Mouse (Mus musculus) retina, postnatal 1 day (tissue): Measurements from ENCODE around the gene Gabbr1.
"Not testable (repeated sequence)": the region's sequence is repeated elsewhere in the genome, so short reads cannot be mapped to it uniquely, and the experiment has no call there.

Experiments used
- DNase-seq: peaks from one replicate; pipeline ENCODE4 v3.0.0-alpha.2; 2012

Gabbr1 gene

GRCm38 (mm10) chr17:37045611-37046311 lies at the start of gene Gabbr1:
TSS of gene Gabbr1 (plus strand) at chr17:37045966.
- DNase-seq: peak; percentile 93

GRCm38 (mm10) chr17:36997033-36997735 lies 48.6 kb upstream of the Gabbr1 start:
- peak; percentile 88 for DNase-seq

GRCm38 (mm10) chr17:36998477-36998876 lies 47.3 kb upstream of the Gabbr1 start:
- no peak for DNase-seq

- no peak for DNase-seq
These were observed 44.9 kb upstream of the Gabbr1 start, which contains the start of gene Zfp57 for GRCm38 (mm10) chr17:37000863-37001262. TSS of gene Zfp57 (plus strand) at chr17:37001163.

DNA sequence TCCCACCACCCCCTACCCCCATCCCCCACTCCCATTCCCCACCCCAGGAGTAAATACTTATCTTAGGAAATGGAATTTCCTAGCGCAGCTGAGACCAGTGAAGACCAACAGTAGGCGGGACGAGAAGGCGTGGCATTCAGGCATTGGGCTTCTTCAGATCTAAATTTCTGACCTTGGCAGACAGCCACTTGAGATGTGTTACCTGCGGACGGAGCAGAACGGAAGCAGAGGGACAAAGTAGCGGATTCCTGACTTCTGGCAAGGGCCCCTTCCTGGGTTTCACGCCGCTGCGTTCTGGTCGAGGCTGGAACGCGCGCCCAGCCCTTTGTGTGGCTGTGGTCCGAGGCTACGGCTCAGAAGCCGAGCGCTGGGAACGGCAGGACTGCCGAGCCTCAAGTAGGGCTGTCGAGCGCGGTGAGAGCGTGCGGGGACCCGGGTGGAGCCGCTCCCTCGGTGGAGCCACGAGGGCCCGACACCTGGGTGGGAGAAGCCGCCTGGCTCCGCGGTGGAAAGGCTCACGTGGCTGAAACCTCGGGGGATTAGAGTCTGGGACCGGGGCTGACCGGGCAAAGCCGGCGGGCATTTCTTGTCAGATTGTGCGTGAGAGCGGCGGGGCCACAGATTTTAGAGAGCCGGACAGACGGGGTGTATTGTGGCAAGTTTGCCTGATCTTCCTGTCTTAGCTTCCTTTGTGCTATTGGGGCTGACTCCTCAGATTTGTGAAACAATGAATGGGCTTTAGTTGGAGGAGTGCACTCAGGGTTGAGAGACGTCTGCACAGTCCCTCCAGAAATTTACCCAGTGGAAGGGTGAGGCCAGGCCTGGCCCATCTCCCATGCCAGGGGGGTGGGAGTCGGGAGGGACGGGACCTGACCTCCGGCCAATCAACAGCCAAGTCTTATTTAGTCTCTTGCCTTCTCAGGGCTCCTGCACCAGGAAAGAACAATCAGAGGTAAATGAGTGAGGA lies 43.1 kb upstream of the Gabbr1 start:
- DNase-seq: peak; percentile 76

- DNase-seq: no peak
These were observed 42.4 kb upstream of the Gabbr1 start for GRCm38 (mm10) chr17:37003366-37003765.

- no peak for DNase-seq
These were observed 37.6 kb upstream of the Gabbr1 start for GRCm38 (mm10) chr17:37008161-37008560.

- no peak for DNase-seq
These were observed 36.2 kb upstream of the Gabbr1 start for GRCm38 (mm10) chr17:37009460-37010042.

GRCm38 (mm10) chr17:37011719-37012118 lies 34.0 kb upstream of the Gabbr1 start:
- DNase-seq: no peak

GRCm38 (mm10) chr17:37012141-37012540 lies 33.6 kb upstream of the Gabbr1 start:
- no peak for DNase-seq

- DNase-seq: no peak
These were observed 29.4 kb upstream of the Gabbr1 start for GRCm38 (mm10) chr17:37016333-37016732.

DNA sequence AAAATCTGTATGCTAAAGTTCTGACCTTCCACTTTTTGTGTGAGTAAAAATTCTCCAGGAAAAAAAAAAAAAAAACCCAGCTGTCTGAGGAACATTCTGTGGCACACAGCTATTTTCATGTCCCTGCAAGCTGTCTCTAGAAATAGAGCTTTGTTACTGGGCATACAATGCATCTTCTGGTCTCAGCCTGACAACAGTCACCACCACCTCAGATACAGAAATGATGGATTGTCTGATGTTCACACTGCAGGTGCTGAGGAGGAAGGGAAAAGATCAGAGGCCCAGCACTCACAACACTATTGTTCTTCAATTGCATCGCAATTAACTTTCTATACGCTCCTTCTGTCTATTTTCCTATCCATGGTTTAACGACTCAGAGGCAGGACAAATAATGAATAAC lies 27.4 kb upstream of the Gabbr1 start:
- DNase-seq: no peak

GRCm38 (mm10) chr17:37019242-37019641 lies 26.5 kb upstream of the Gabbr1 start:
- not testable (repeated sequence) for DNase-seq

DNA sequence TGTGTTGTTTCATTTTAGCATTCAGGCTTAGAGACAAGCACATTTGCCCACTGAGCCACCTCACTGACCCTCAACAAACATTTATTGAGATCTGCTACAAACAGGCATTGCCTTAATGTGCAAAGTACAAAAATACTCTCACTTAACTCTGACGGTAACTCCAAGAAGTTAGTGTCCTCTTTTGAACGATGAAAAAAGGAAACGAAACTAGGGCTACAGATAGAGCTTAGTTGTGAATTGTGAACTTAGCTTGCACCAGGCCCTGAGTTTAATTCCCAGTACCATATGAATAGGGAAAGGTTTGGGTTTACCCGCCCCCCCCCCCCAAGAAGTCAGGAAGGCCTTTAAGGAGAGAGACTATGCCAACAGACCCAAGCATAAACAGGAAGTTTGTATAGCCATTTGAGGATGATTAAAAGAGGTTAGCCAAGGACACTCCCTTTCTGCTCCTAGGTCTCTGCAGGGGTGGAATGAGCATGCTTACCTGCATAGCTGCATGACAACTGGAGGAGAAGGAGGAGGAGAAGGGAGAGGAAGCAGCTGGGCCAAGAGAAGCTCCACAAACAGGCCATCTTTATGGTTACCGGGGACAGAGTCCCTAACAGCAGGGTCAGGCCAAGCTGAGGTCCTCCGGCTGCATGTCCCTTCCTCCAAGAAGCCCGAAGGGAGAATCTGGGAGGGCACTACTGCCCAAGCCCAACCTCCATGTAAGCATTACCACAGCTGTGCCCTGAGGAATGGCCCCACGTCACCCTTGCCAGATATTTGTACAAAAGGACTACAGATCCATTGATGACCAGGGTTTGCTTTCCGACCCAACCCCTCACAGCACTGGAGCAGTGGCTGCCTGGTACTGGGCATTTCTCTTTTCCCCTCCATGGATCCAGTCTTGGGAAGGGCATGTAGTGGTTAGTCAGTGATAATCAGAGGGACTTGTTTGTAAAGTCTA lies 22.9 kb upstream of the Gabbr1 start, which contains the start of gene Mog:
Mog (minus strand) TSS at position 771 of the 949 bp plus-strand sequence.
- no peak for DNase-seq

DNA sequence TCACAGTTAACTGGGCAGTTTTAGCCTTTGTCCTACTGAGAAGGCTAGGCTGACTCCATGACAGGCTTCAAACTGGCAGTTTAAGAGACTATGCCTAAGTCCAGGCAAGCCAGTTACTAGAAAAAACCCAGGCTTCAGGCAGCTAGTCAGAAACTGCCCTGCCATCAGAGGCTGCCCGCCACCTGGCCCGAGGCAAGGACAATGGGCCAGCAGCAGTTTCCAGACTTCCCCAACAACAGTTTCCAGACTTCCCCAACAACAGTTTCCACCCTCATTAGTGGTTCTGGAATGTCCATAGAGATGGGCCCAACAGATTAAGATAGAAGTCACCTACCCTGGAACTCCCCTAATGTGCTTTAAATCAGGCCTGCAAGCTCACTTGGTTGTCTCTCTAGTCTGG lies 19.3 kb upstream of the Gabbr1 start:
- peak; percentile 17 for DNase-seq

GRCm38 (mm10) chr17:37027486-37027885 lies 18.3 kb upstream of the Gabbr1 start:
- no peak for DNase-seq

GRCm38 (mm10) chr17:37028212-37028611 lies 17.6 kb upstream of the Gabbr1 start:
- DNase-seq: no peak

DNA sequence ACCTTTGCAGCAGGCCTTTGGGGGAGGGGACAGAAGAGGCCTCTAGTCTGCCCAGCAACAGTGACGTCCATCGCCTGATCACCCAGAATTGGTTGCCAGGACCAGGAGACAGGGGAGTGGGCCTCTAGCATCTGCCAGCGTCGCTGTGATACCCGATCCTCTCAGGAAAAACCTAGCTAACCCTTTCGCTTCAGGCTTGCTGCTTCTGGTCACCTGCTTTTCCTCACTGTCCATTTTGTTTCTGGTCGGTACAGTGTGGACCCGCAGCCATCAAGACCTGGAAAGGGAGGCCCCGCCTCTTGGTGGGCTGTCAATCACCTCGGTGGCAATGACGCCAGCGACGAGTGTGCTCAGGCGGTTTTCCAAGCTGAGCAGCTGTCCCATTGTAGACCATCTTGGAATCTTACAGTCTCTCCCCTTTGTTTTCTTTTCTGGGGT lies 17.1 kb upstream of the Gabbr1 start:
- DNase-seq: peak; percentile 98

DNA sequence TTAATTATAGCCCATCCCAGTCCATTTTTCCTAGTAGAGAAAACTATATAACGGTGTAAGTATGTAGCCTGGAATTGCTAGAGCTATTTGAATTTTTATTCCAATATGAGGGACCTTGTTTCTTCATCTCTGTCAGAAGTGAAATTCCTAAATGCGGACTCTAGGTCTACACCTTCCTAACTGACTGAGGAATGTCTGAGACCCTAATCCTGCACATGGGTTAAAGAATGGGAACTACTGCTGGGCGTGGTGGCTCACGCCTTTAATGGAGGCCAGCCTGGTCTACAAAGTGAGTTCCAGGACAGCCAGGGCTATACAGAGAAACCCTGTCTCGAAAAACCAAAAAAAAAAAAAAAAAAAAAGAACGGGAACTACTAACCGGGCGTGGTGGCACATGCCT lies 16.6 kb upstream of the Gabbr1 start:
- no peak for DNase-seq

GRCm38 (mm10) chr17:37039127-37039894 lies 6.5 kb upstream of the Gabbr1 start:
- no peak for DNase-seq
